ENCODE assay signal across 21 mouse cellular contexts in genomic region chr12:80837614-80838013, GRCm38 (mm10). TPM values are rescaled to one million over a fixed set of nuclear protein-coding genes. Genes with fewer than 3 reads are reported as not detected.
DNase-seq lines count a peak whose midpoint lies in the region; ATAC-seq and TF ChIP-seq lines count a peak whose summit lies in the region.
"Had no signal": no experiment of that assay in that cellular context is flagged by ENCODE, and none has a peak within 500 bp of the region (broad histone marks: within the 10 kb centered on the region; RNA-seq: fewer than 3 reads in every experiment).

No protein-coding gene starts in this region.

- no peak for TF ChIP-seq CTCF in intestine, postnatal 0 days (IDR thresholded peaks at IDR 0.05; ENCODE audit: low read depth)
- TF ChIP-seq CTCF in stomach, postnatal 0 days (IDR thresholded peaks at IDR 0.05; ENCODE audit: low read depth): no peak

- DNase-seq in limb, embryonic 14.5 days (ENCODE audit: low spot score): no peak
- DNase-seq in limb, embryonic 10.5 days (ENCODE audit: low spot score): no peak
- no peak for DNase-seq in stomach, postnatal 0 days (ENCODE audit: low spot score)
- DNase-seq in urinary bladder, postnatal 14 days (ENCODE audit: low spot score): no peak
- DNase-seq: adrenal gland, adult 2 months; adrenal gland, postnatal 25 days; cerebellum, adult 18-20 months; cerebellum, adult 9-11 months; cerebellum, postnatal 36 days; gastrocnemius, postnatal 14 days; heart, postnatal 14 days had no signal

- no peaks in the 10 kb centered on the region for H3K9me3 ChIP-seq in intestine, postnatal 0 days (ENCODE audit: control insufficient read depth)
- no peaks in the 10 kb centered on the region for H3K9me3 ChIP-seq in intestine, embryonic 15.5 days
- H3K9me3 ChIP-seq in limb, embryonic 14.5 days (ENCODE audit: control insufficient read depth, low read length): no peaks in the 10 kb centered on the region
- H3K9me3 ChIP-seq in limb, embryonic 10.5 days (replicated peaks): no peaks in the 10 kb centered on the region
- H3K9me3 ChIP-seq in stomach, embryonic 15.5 days: no peaks in the 10 kb centered on the region
- no peaks in the 10 kb centered on the region for H3K9me3 ChIP-seq in stomach, postnatal 0 days (ENCODE audit: control insufficient read depth, low read length)
- H3K9me3 ChIP-seq: embryonic facial prominence, embryonic 13.5 days; forebrain, embryonic 12.5 days; heart, embryonic 15.5 days; hindbrain, embryonic 10.5 days had no signal

- WGBS in intestine, postnatal 0 days: 40% methylated on average over 3 of the region's 3 CpGs
- WGBS in intestine, embryonic 15.5 days: 55% methylated on average over 3 of the region's 3 CpGs
- WGBS in limb, embryonic 14.5 days: 53% methylated on average over 3 of the region's 3 CpGs
- WGBS in limb, embryonic 10.5 days: 64% methylated on average over 3 of the region's 3 CpGs
- WGBS in stomach, embryonic 15.5 days: 53% methylated on average over 3 of the region's 3 CpGs
- 36% methylated on average over 3 of the region's 3 CpGs for WGBS in stomach, postnatal 0 days

- no peak for ATAC-seq in intestine, postnatal 0 days
- ATAC-seq in intestine, embryonic 15.5 days: no peak
- ATAC-seq in limb, embryonic 14.5 days (ENCODE audit: low FRiP score, low read depth): no peak
- ATAC-seq in stomach, embryonic 15.5 days (ENCODE audit: insufficient read depth, low FRiP score, low read depth): no peak; the same call in 1 of the 2 replicates
- ATAC-seq in stomach, postnatal 0 days (ENCODE audit: low FRiP score, low TSS enrichment): no peak
- ATAC-seq: forebrain, embryonic 16.5 days had no signal

- no peak overlapping the region for H3K9ac ChIP-seq in intestine, postnatal 0 days (ENCODE audit: low read depth, low read length)
- H3K9ac ChIP-seq in intestine, embryonic 15.5 days: no peak overlapping the region
- H3K9ac ChIP-seq in limb, embryonic 14.5 days (ENCODE audit: low read depth, low read length, severe bottlenecking): no peak overlapping the region
- H3K9ac ChIP-seq in stomach, embryonic 15.5 days: no peak overlapping the region
- H3K9ac ChIP-seq in stomach, postnatal 0 days (ENCODE audit: low read length): no peak overlapping the region
- H3K9ac ChIP-seq: embryonic facial prominence, embryonic 13.5 days; forebrain, embryonic 12.5 days; heart, embryonic 15.5 days; hindbrain, embryonic 14.5 days had no signal

- H3K4me1 ChIP-seq in intestine, postnatal 0 days (replicated peaks; ENCODE audit: control insufficient read depth, insufficient read depth, low read length): peaks cover 24% of the 10 kb centered on the region; the same call in 1 of the 2 replicates
- peaks cover 16% of the 10 kb centered on the region; the same call in 1 of the 2 replicates for H3K4me1 ChIP-seq in intestine, embryonic 15.5 days (replicated peaks)
- peaks cover 8% of the 10 kb centered on the region; the same call in 1 of the 2 replicates for H3K4me1 ChIP-seq in limb, embryonic 14.5 days (ENCODE audit: control insufficient read depth, insufficient read depth, low read length)
- peaks cover 4% of the 10 kb centered on the region; the same call in 1 of the 2 replicates for H3K4me1 ChIP-seq in limb, embryonic 10.5 days
- H3K4me1 ChIP-seq in stomach, embryonic 15.5 days: peaks cover 5% of the 10 kb centered on the region; the same call in 1 of the 2 replicates
- no peaks in the 10 kb centered on the region; the same call in 1 of the 2 replicates for H3K4me1 ChIP-seq in stomach, postnatal 0 days (replicated peaks; ENCODE audit: control insufficient read depth, insufficient read depth)
- H3K4me1 ChIP-seq: forebrain, embryonic 12.5 days; hindbrain, embryonic 10.5 days had no signal

- TF ChIP-seq EP300 in stomach, postnatal 0 days (optimal IDR thresholded peaks at IDR 0.05): no peak

- no peaks in the 10 kb centered on the region for H3K27me3 ChIP-seq in intestine, postnatal 0 days (replicated peaks; ENCODE audit: control insufficient read depth, insufficient read depth, low read length)
- H3K27me3 ChIP-seq in intestine, embryonic 15.5 days (replicated peaks): no peaks in the 10 kb centered on the region
- no peaks in the 10 kb centered on the region for H3K27me3 ChIP-seq in limb, embryonic 14.5 days (ENCODE audit: control insufficient read depth, insufficient read depth, low read length)
- H3K27me3 ChIP-seq in limb, embryonic 10.5 days (ENCODE audit: low read depth, poor library complexity, severe bottlenecking): no peaks in the 10 kb centered on the region
- no peaks in the 10 kb centered on the region for H3K27me3 ChIP-seq in stomach, embryonic 15.5 days (replicated peaks)
- no peaks in the 10 kb centered on the region for H3K27me3 ChIP-seq in stomach, postnatal 0 days (ENCODE audit: control insufficient read depth, insufficient read depth, low read length)
- H3K27me3 ChIP-seq: embryonic facial prominence, embryonic 13.5 days; forebrain, embryonic 12.5 days; heart, embryonic 15.5 days had no signal

- TF ChIP-seq POLR2A in limb, embryonic 14.5 days (IDR thresholded peaks at IDR 0.05; ENCODE audit: borderline replicate concordance, extremely low read depth, insufficient read depth, insufficient read length): no peak

- H3K27ac ChIP-seq in intestine, postnatal 0 days (ENCODE audit: low read depth, low read length): peak overlapping the region; percentile 41; the same call in 1 of the 2 replicates
- H3K27ac ChIP-seq in intestine, embryonic 15.5 days: no peak overlapping the region
- 0 out of 2 replicates have a peak overlapping the region, but pooled peaks have one; percentile 33 for H3K27ac ChIP-seq in limb, embryonic 14.5 days (replicated peaks; ENCODE audit: low read depth, low read length)
- H3K27ac ChIP-seq in limb, embryonic 10.5 days: no peak overlapping the region
- 0 out of 2 replicates have a peak overlapping the region, but pooled peaks have one; percentile 7 for H3K27ac ChIP-seq in stomach, embryonic 15.5 days
- H3K27ac ChIP-seq in stomach, postnatal 0 days (replicated peaks): no peak overlapping the region
- H3K27ac ChIP-seq: embryonic facial prominence, embryonic 13.5 days; forebrain, embryonic 12.5 days; heart, embryonic 15.5 days; hindbrain, embryonic 10.5 days; hindbrain, embryonic 14.5 days had no signal

- H3K4me3 ChIP-seq in intestine, postnatal 0 days (ENCODE audit: low read depth, low read length): no peak overlapping the region
- H3K4me3 ChIP-seq in intestine, embryonic 15.5 days (replicated peaks): no peak overlapping the region
- H3K4me3 ChIP-seq in limb, embryonic 14.5 days (replicated peaks; ENCODE audit: low read length): no peak overlapping the region
- no peak overlapping the region for H3K4me3 ChIP-seq in limb, embryonic 10.5 days
- no peak overlapping the region for H3K4me3 ChIP-seq in stomach, embryonic 15.5 days (replicated peaks)
- H3K4me3 ChIP-seq in stomach, postnatal 0 days (ENCODE audit: low read depth, low read length): no peak overlapping the region
- H3K4me3 ChIP-seq: embryonic facial prominence, embryonic 13.5 days; forebrain, embryonic 12.5 days; heart, embryonic 15.5 days; hindbrain, embryonic 10.5 days had no signal

- no peaks in the 10 kb centered on the region for H3K36me3 ChIP-seq in intestine, postnatal 0 days (ENCODE audit: control insufficient read depth, insufficient read depth)
- no peaks in the 10 kb centered on the region for H3K36me3 ChIP-seq in intestine, embryonic 15.5 days
- H3K36me3 ChIP-seq in limb, embryonic 14.5 days (ENCODE audit: control insufficient read depth, insufficient read depth, low read length): no peaks in the 10 kb centered on the region
- H3K36me3 ChIP-seq in limb, embryonic 10.5 days: no peaks in the 10 kb centered on the region
- no peaks in the 10 kb centered on the region for H3K36me3 ChIP-seq in stomach, embryonic 15.5 days
- H3K36me3 ChIP-seq in stomach, postnatal 0 days (ENCODE audit: control insufficient read depth, insufficient read depth, low read length): no peaks in the 10 kb centered on the region
- H3K36me3 ChIP-seq: embryonic facial prominence, embryonic 13.5 days; forebrain, embryonic 12.5 days; heart, embryonic 15.5 days; hindbrain, embryonic 10.5 days had no signal

- no peak overlapping the region for H3K4me2 ChIP-seq in intestine, postnatal 0 days (replicated peaks; ENCODE audit: low read depth)
- H3K4me2 ChIP-seq in intestine, embryonic 15.5 days (replicated peaks): no peak overlapping the region
- no peak overlapping the region for H3K4me2 ChIP-seq in limb, embryonic 14.5 days (replicated peaks; ENCODE audit: low read depth, low read length, severe bottlenecking)
- no peak overlapping the region for H3K4me2 ChIP-seq in stomach, embryonic 15.5 days
- no peak overlapping the region for H3K4me2 ChIP-seq in stomach, postnatal 0 days (replicated peaks; ENCODE audit: low read depth)
- H3K4me2 ChIP-seq: embryonic facial prominence, embryonic 13.5 days; forebrain, embryonic 12.5 days; heart, embryonic 11.5 days; heart, embryonic 15.5 days; hindbrain, embryonic 14.5 days had no signal

RNA-seq across cellular contexts. Expression of gene Susd6, which starts 47.3 kb away (rescaled TPM):
- polyA plus RNA-seq in intestine, postnatal 0 days (2015; fragmentation: Nextera tagmentation; extraction: Ambion mirVana): 16.9 and 17.6 TPM in 2 replicates
- polyA plus RNA-seq in intestine, embryonic 15.5 days (2015; fragmentation: Nextera tagmentation; extraction: Ambion mirVana): 16.9 and 18.7 TPM in 2 replicates
- polyA plus RNA-seq in limb, embryonic 14.5 days (2012; rRNA removed): 28.6 and 32.2 TPM in 2 replicates
- polyA plus RNA-seq in limb, embryonic 14.5 days (2014; fragmentation: Nextera tagmentation; extraction: Ambion mirVana): 22.3 and 24.9 TPM in 2 replicates
- 10.0 and 12.0 TPM in 2 replicates for polyA plus RNA-seq in limb, embryonic 10.5 days (2016; fragmentation: Nextera tagmentation; extraction: Ambion mirVana)
- polyA plus RNA-seq in stomach, embryonic 15.5 days (2015; fragmentation: Nextera tagmentation; extraction: Ambion mirVana): 17.5 and 19.2 TPM in 2 replicates
- 12.3 and 12.9 TPM in 2 replicates for polyA plus RNA-seq in stomach, postnatal 0 days (2015; fragmentation: Nextera tagmentation; extraction: Ambion mirVana)

Comparison
In these comparisons a context has a peak if more than half of its experiments do, and no peak if none do; other contexts are left out.
1. H3K27ac ChIP-seq: peak in intestine, postnatal 0 days (single experiment), limb, embryonic 14.5 days (single experiment) and stomach, embryonic 15.5 days (single experiment); none in intestine, embryonic 15.5 days (single experiment), limb, embryonic 10.5 days (single experiment) and stomach, postnatal 0 days (single experiment).